Mouse (Mus musculus): Measurements from ENCODE around the gene Mtcl1.

The Mtcl1 gene

GRCm38 (mm10) chr17:66364525-66365292 is 84.8 kb downstream of the Mtcl1 start:
- DNase-seq (ENCODE audit: low spot score in 2 of 2), result no peak

GRCm38 (mm10) chr17:66363852-66364524 is 85.6 kb downstream of the Mtcl1 start:
- no peak for DNase-seq (ENCODE audit: low spot score in 2 of 2)

GRCm38 (mm10) chr17:66362287-66363016 is 87.1 kb downstream of the Mtcl1 start:
- no peak for DNase-seq (ENCODE audit: low spot score in 2 of 2)

- no peak for DNase-seq (ENCODE audit: low spot score in 2 of 2)
Measured at GRCm38 (mm10) chr17:66358026-66358978, 91.2 kb downstream of the Mtcl1 start.

- DNase-seq (ENCODE audit: low spot score in 2 of 2), result no peak
Measured at GRCm38 (mm10) chr17:66357171-66358025, 92.2 kb downstream of the Mtcl1 start.

GRCm38 (mm10) chr17:66353907-66354306 is 95.6 kb downstream of the Mtcl1 start:
- no peak for DNase-seq (ENCODE audit: low spot score in 2 of 2)

- DNase-seq (ENCODE audit: low spot score in 2 of 2), result no peak
Measured at GRCm38 (mm10) chr17:66352847-66353643, 96.5 kb downstream of the Mtcl1 start.

GRCm38 (mm10) chr17:66352219-66352618 is 97.3 kb downstream of the Mtcl1 start:
- no peak for DNase-seq (ENCODE audit: low spot score in 2 of 2)

- no peak for DNase-seq (ENCODE audit: low spot score in 2 of 2)
Measured at GRCm38 (mm10) chr17:66350689-66351088, 98.9 kb downstream of the Mtcl1 start.

GRCm38 (mm10) chr17:66350127-66350526 is 99.4 kb downstream of the Mtcl1 start:
- DNase-seq (ENCODE audit: low spot score in 2 of 2), result no peak

GRCm38 (mm10) chr17:66346378-66346777 is 103.2 kb downstream of the Mtcl1 start:
- DNase-seq (ENCODE audit: low spot score in 2 of 2), result no peak

GRCm38 (mm10) chr17:66345680-66346079 is 103.9 kb downstream of the Mtcl1 start:
- no peak for DNase-seq (ENCODE audit: low spot score in 2 of 2)

- no peak for DNase-seq (ENCODE audit: low spot score in 2 of 2)
Measured at GRCm38 (mm10) chr17:66342932-66343331, 106.6 kb downstream of the Mtcl1 start.

- no peak for DNase-seq (ENCODE audit: low spot score in 2 of 2)
Measured at GRCm38 (mm10) chr17:66341670-66342069, 107.9 kb downstream of the Mtcl1 start.

- DNase-seq (ENCODE audit: low spot score in 2 of 2), result no peak
Measured at GRCm38 (mm10) chr17:66340798-66341197, 108.8 kb downstream of the Mtcl1 start.

GRCm38 (mm10) chr17:66337929-66338328 is 111.6 kb downstream of the Mtcl1 start:
- DNase-seq (ENCODE audit: low spot score in 2 of 2), result no peak

GRCm38 (mm10) chr17:66335568-66335967 is 114.0 kb downstream of the Mtcl1 start:
- DNase-seq (ENCODE audit: low spot score in 2 of 2), result no peak

- DNase-seq (ENCODE audit: low spot score in 2 of 2), result no peak
Measured at GRCm38 (mm10) chr17:66334894-66335293, 114.7 kb downstream of the Mtcl1 start.

GRCm38 (mm10) chr17:66331207-66331606 is 118.3 kb downstream of the Mtcl1 start:
- no peak for DNase-seq (ENCODE audit: low spot score in 2 of 2)
